Mouse (Mus musculus): ENCODE data around the gene Them4.
"Not testable (repeated sequence)": the region's sequence is repeated elsewhere in the genome, so short reads cannot be mapped to it uniquely, and the experiment has no call there.

Gene Them4

DNA sequence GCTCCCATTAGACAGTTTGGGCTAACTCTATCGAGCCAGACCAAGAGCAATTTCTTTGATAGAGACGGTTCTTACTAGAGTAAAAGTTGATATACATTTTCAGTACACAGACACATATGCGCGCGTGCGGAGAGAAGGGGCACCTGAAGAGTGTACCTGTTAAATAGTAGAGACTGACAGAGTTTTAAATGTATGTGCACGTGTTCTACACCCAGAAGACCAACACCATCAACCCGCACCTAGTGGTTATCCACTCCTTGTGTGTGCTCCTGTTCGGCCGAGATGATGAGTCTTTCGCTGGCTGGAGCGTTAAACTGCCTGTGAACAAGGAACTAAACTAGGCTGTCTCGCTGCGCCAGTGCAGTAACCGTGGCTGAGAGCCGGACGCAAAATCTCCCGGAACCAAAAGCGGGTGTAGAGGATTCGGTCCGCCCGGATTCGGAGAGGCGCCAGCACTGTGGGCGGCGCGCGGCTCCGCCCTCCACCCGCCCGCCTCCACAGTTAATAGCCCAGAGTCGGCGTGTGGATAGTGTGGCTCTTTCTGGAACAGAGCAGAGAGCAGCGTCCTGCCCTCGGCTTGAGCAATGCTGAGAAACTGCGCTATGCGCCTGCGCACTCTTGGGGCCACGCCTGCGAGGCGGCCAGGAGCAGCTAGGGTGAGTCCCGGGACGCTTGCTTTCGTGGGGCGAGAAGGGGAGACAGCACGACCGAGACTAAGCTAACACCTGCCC lies at the start of gene Them4:
Gene Them4, plus strand, starts transcription at position 457 of the 731 bp plus-strand sequence.
- DNase-seq (ENCODE audit: low spot score in 2 of 2) = peak; percentile 84 to 93

DNA sequence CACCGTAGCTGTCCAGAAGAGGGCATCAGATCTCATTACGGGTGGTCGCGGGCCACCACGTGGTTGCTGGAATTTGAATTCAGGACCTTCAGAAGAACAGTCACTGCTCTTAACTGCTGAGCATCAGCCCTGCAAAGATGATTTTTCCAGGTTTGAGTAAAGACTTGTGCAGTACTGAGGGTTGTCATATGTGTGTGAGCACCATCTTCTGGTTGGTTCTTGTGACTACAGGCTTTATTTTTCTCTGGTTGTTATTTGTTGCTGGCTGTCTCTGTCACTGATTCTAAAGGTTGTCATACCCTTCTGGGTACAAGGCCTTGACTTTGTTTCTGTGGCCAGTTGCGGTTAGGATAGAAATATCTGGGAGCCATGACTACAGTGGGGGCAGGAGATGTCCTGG lies 49.3 kb upstream of the Them4 start:
- DNase-seq (ENCODE audit: low spot score in 2 of 2) = peak in 1 of 2 experiments; percentile 25

DNA sequence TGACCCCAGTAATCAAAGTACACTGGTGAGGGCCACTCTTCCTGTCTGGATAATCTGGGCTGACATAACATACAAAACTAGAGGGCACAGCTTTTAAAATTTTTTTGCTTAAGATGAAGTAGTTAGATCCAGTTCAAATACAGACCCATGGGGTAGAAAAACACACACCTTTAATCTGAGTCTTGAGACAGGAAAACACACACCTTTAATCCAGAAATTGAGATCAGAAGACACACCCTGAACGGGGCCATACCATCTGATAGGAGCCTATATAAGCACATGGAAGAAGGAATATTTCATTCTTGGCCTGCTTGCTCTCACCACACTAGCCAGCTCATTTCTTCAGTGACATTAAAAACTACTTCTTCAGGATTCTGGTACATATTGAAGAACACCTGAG lies 46.2 kb upstream of the Them4 start, which contains the start of gene Gm4778:
Gene Gm4778, plus strand, starts transcription at position 301 of the 400 bp plus-strand sequence.
- DNase-seq (ENCODE audit: low spot score in 2 of 2) = not testable (repeated sequence)

DNA sequence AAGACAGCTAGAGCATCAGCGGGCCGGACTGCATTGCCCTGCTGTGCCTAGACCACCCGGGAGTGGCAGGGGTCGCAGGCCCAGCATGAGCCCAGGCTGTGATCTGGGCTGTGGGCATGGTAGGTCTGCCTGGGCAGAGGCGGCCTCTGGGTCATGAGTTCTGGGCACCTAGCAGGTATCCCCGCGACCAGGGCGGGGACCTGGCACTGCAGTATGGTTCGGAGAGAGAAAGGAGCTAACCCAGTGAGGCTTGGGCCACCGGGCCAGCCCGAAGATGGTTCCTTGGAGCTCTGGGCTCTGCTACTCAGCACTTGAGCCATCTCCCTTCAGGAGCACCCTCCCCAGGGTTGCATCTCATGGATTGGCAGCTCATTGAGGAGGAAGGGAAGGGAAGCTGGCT lies 33.9 kb upstream of the Them4 start:
- no peak for DNase-seq (ENCODE audit: low spot score in 2 of 2)

DNA sequence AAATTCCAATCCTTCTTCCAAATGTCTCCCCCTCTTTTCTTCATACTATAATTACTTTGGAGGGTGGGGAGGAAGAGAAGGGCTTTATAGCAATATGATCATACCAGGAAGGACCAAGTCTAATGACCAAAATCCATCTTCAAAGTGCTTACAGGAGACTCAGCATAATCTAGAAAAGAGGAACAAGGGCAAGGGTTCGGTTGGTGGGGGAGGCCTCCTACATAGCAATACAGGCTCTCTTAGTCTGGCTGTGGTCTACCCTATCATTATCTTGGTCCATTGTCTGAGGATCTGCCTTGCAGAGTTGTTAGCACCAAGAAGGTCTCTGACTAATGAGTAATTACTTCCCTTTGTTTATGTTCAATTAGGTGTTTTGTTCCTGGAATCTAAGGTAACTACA lies 4.4 kb upstream of the Them4 start:
- DNase-seq (ENCODE audit: low spot score in 2 of 2) = no peak

DNA sequence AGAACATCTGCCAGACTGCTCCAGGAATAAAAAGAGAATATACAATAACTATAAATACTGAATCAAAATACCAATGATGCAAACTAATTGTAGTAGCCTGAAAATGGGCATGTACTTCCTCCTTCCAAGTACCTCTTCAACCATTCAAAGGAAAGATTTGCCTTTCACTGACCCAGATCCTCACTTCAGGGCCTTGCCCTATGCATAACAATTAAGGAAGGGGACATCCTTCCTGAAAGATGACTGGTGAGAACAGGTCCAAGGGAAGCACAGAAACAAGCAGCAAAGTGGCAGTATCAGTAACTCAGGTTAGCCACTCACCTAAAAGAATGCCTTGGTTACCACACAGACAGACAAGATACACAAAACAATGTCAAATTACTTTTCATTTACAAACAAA lies 2.9 kb upstream of the Them4 start:
- no peak for DNase-seq (ENCODE audit: low spot score in 2 of 2)

DNA sequence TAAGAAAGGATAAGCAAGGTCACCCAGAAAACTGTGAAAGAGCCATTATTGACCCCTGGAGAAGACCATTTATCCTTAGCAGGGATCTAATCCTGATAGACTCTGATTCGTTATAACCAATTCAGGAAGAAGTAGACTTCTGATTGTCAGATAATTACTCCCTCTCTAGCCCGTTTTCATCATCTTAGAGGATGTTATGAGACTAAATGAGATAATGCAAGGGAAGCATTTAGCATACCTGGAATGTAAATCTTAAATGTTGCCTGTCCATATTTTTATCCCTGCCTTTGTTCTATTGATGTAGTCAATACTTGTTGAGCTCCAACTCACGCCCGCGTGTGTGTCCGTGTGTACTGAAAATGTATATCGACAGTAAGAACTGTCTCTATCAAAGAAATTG lies 602 bp downstream of the Them4 start:
- DNase-seq (ENCODE audit: low spot score in 2 of 2) = no peak

DNA sequence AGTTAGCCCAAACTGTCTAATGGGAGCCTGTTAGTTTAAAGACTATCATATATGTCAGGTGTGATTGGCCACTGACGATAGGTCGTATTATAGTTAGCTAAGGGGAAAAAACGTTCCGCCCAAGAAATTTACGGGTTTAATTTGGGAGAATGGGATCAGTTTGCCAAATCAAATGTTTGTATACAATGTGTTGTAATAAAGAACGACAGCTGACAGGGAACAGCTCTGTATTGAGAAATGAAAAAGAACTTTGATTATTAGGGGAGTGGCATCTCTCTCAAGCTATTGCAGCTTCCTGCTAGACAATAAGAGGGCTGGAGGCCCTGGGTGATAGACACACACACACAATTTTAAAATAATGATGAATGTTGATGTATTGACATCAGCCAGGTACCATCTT lies 1.0 kb downstream of the Them4 start:
- DNase-seq (ENCODE audit: low spot score in 2 of 2) = no peak

DNA sequence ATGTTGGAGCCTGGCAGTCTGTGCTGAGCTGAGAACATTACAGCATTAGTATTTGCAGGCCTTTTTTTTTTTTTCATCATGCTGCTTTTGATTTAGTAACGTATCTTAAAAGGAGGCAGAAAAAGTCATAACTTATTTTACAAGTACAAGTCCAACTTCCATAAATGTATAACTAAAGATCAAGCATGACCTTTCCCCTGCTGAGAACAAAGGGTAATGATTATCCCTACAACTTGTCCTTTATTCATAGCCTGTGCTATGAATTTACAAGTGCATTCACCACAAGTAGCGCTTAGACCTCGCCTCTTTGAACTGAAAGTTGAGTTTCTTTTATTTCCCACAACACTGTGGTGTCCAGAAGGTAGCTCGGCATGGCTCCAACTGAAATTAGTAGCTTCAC lies 1.5 kb downstream of the Them4 start:
- no peak for DNase-seq (ENCODE audit: low spot score in 2 of 2)

DNA sequence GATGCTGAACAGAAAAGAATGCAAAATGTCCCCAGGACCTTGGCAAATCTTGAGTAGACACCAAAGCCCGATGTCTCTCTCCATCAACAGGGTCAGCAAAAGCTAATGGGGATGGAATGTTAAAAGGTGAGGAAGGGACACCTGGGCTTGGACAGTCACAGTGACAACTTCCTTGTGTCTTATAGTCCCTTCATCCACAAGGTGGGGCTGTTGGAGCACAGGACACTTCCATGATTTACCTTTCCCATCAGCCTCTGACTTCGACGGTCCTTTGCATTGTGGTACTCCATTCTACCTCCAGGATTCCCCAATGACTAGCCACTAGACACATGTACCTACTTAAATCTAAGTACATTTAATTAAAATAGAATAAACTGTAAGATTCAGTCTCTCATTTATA lies 18.8 kb downstream of the Them4 start:
- DNase-seq (ENCODE audit: low spot score in 2 of 2) = no peak

DNA sequence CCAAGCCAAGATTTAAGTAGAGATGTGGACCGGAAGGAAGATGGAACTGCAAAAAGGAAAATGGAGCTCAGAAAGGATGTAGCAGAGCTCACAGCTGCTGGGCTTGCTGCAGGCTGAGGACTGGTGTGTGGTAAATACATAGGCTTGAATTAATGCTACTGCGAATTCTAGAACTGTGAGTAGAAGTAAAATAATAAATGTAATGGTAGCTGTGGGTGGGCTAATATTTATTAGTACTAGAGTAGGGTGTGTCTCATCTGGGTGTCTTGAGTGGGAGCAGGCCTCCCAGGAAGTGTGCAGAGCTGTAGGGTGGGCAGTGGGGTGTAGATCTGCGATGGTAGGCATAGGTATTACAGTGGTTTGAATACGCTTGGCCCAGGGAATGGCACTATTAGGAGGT lies 24.6 kb downstream of the Them4 start:
- no peak for DNase-seq (ENCODE audit: low spot score in 2 of 2)

DNA sequence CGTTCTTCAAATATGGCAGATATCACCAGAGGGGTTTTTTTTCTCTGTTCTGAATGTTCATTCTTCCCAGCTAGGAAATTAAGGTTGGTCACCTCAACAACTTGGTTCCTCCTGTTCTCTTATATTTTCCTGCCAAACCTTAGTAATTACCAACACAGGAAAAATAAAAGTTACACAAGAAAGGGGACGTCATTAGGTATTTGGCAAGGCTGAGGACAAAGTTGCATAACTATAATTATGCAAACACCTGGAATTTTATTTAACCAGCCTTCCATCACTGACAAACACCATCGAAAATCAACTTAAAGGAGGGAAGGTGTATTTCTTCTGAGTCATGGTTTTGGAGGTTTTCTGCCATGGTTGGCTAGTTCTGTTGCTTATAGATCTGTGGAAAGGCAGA lies 28.6 kb downstream of the Them4 start:
- no peak for DNase-seq (ENCODE audit: low spot score in 2 of 2)

DNA sequence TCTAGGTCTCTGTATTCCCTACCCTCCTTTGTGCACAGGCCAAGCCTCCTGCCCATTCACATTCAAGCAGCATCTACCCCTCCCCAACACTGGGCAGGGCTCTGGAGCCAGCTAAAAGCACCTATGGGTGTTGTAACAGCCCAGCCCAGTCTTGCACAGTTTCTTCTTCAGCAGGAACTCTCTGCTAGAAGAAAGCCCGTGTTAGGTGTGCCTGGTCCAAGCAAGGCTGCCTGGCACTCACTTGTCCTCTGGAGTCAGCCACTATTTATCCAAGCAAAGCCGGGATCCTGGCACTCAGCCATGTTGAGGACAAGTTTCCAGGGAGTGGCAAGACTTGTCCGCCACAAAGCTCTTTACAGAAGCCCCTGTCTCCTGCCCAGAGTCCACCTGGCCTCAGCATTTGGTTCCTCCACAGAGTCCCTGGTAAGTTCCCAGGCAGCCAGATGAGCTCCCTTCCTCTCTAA lies 32.1 kb downstream of the Them4 start, which contains the start of gene Them5:
Gene Them5, plus strand, starts transcription at position 141 of the 464 bp plus-strand sequence.
- no peak for DNase-seq (ENCODE audit: low spot score in 2 of 2)

DNA sequence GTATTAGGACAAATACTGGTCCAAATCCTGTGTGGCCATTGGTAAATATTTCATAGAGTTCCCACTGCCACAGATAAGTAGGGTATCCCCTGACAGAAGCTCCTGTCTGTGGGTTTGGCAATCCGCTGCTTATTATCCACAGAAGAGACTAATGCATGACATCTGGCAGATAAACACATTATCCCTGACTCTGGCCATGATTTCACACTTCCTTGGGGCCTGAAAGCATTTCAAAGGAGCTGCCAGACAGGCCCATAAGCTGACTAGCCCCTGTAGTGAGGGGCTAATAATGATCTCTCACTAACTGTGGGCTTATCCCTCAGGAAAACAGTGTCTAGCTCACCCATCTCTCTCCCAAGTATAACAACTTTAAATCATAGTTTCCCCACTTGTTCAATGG lies 32.7 kb downstream of the Them4 start:
- no peak for DNase-seq (ENCODE audit: low spot score in 2 of 2)

DNA sequence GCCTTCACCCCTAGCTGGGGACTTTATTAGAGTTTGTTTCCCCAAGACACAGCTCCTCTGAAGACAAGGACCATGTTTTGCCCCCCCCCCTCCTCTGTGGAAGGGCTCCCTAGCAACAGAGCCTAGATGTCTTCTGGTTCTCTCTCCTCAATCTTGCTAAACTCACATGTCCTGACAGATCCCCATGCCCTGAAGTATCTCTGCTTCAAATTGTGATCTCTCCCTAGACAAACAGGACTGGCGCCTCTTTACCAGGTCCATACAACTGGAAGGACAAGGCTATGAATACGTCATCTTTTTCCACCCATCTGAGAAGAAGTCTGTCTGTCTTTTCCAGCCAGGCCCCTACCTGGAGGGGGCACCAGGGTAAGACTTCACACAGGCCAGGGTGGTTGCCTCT lies 34.3 kb downstream of the Them4 start:
- no peak for DNase-seq (ENCODE audit: low spot score in 2 of 2)

DNA sequence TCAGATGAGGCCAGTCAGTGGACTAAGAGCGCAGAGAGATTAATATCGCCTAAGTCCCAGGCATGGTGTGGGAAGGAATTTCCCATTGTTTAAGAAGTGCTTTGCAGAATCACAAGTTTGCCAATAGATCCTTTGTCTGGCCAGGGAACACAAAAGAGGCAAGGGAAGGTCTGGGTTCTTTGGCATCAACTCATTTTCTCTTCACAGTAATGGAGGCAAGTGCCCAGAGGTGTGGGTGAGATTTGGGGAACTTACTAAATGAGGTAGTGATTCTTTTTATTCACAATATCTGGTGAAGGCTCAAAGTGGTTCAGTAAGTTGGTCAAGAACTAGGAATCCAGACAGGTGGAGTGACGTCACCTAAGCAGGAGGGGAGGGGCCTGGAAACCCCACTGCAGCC lies 35.0 kb downstream of the Them4 start:
- DNase-seq (ENCODE audit: low spot score in 2 of 2) = no peak

DNA sequence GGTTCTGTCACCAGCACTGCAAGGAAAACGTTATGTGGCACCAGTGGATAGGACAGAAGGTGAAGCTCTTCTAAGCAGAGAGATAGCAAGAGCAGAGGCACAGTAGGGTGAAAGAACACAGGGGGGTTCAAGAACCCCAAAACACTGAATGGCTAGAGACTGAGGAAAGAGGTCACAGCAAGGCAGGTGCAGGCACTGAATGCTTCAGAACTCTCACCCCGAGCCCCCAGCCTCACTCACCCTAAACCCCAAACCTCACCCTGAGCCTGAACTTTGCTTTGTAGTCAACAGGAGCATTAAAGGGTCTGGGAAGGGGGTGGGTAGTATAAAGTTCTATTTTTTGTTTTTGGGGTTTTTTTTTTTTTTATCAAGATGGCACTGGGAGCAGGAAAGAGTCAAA lies 38.3 kb downstream of the Them4 start:
- DNase-seq (ENCODE audit: low spot score in 2 of 2) = no peak

DNA sequence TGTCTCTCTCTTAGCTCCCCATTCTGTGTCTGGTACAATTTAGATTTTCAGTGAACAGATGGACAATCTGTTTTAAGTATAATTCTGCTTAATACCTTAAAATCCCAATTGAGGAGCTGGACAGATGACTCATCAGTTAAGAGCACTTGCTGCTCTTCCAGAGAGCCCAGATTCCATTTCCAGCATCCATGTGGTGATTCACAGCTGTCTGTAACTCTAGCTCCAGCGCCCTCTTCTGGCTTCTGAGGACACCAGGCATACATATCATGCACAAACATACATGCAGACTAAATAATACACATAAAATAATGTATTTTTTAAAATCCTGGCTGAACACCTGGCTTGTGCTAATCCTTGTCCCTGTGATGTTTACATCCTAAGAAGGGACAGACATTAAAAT lies 50.9 kb downstream of the Them4 start:
- DNase-seq (ENCODE audit: low spot score in 2 of 2) = no peak

DNA sequence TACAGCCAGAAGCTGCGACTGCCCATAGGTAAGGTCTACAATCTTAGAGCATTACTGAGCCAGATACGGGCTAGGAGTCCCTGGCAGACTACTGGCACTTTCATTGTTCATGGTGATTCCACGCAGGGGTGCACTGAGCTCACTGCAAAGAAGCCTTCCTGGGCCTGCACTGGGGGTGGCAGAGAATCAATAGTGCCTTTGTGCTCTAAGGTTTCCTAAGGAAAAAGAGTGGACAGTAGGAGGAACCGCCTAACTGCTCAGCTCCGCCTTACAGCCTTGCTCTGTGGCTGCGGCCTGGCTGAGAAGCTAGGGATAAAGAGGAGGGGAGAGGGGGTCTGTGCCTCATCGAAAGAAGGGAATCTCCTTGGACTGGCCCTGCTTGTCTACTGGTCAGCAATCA lies 52.2 kb downstream of the Them4 start, which contains the start of gene C2cd4d:
Gene C2cd4d, plus strand, starts transcription at position 301 of the 400 bp plus-strand sequence.
- DNase-seq (ENCODE audit: low spot score in 2 of 2) = no peak

DNA sequence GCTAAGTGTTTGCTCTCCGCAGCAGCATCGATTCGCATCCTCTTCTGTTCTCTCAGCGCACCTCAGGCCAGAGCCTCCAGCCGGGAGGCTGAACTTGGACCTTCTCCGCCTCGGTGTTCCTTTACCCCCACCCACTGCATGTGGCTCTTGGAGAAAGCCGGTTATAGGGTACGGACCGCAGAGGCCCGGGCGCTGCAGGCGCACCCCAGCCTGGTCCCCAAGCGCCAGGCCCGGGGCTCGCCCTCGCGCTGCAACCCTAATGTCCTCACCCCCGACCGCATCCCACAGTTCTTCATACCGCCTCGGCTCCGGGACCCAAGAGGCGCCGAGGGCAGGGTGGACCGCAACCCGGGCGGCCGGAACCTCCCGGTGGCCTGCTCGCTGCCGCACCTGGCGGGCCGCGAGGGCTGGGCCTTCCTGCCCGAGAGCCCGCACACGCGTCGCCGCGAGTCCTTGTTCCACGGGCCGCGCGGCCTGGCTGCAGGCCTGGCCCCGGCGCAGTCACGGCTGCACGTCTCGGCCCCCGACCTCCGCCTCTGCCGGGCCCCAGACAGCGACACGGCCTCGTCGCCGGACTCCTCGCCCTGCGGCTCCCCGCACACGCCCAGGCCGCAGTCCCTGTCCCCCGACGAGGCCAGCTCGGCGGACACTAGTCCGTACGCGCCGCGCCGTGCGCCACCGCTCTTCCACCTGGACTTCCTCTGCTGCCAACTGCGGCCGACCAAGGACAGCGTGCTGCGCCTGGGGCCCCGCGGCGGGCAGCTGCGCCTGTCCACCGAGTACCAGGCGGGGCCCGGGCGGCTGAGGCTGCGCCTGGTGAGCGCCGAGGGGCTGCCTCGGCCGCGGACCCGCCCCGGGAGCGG lies 53.6 kb downstream of the Them4 start:
- no peak for DNase-seq (ENCODE audit: low spot score in 2 of 2)

DNA sequence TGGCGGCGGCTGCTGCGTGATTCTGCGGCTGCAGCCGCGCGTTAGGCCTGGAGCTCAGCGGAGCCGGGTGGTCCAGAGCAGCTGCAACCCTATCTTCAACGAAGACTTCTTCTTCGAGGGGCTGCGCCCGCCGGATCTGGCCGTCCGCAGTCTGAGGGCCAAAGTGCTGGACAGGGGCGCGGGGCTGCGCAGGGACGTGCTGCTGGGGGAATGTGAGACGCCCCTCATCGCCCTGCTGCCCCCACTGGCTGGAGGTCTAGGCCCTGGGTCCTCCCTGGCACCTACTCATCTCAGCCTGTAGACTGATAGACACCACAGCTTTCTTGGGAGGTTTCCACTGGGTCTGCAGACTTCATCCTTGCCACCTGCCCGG lies 54.3 kb downstream of the Them4 start:
- no peak for DNase-seq (ENCODE audit: low spot score in 2 of 2)

DNA sequence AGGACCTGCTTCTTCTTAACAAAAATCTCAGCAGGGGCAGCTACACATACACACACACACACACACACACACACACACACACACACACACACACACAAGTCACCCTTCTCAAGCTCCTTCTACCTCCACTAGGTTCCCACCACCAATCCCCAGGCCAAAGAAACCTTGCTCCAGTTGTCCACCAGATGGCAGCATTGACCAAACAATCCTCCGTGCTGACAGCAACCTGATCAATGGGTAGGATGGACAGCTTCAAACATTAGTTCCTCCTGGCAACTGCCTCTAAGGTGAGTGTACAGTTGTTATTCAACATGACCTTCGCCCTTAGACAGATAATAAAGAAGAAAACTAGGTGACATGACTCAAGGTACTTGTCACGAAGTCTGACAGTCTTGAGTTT lies 56.9 kb downstream of the Them4 start:
- DNase-seq (ENCODE audit: low spot score in 2 of 2) = peak; percentile 33 to 90

DNA sequence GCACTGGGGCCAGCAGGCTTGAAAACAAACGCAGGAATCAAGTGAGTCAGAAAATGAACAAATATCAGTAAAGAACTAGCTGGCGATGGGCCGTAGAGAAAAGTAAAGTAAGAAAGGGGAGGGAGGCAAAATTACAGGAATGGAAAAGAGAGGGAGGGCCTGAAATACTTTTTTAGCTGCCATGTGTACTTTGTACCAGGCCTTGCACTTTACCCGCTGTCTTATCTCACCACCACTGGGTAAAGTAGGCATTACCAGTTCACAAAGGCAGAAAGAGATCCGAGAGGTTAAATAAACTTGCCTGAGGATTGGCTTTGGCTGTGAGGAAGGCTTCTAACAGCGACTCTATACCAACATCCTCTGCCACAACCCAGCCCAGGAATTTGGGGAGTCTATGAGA lies 57.6 kb downstream of the Them4 start:
- DNase-seq (ENCODE audit: low spot score in 2 of 2) = no peak

All from left cerebral cortex, adult 9 months (tissue).